Mouse (Mus musculus) gastrocnemius, postnatal 14 days (tissue): ENCODE data around the gene Nup107. TPM values are rescaled to one million over a fixed set of nuclear protein-coding genes. Genes with fewer than 3 reads are reported as not detected.
"Not testable (repeated sequence)": the region's sequence is repeated elsewhere in the genome, so short reads cannot be mapped to it uniquely, and the experiment has no call there.

Source experiments
- DNase-seq: peaks from one replicate; pipeline ENCODE4 v3.0.0; 2021; ENCODE audit warnings: mixed read lengths
- intact Hi-C: fragments of 180-260 bp; cut with DNase I; formaldehyde crosslinking; loops from one replicate; pipeline ENCODE4 v1.15.1; 2025; ENCODE audit warnings: low total_unique reads
- total RNA-seq, 2 experiments: library from RNA; stranded (reverse); gene quantifications; 2 replicates each; pipeline ENCODE4 v1.2.3; 2021

Gene Nup107
- total RNA-seq, 2 experiments from 2014 or later, result 7.0 to 7.6 TPM

DNA sequence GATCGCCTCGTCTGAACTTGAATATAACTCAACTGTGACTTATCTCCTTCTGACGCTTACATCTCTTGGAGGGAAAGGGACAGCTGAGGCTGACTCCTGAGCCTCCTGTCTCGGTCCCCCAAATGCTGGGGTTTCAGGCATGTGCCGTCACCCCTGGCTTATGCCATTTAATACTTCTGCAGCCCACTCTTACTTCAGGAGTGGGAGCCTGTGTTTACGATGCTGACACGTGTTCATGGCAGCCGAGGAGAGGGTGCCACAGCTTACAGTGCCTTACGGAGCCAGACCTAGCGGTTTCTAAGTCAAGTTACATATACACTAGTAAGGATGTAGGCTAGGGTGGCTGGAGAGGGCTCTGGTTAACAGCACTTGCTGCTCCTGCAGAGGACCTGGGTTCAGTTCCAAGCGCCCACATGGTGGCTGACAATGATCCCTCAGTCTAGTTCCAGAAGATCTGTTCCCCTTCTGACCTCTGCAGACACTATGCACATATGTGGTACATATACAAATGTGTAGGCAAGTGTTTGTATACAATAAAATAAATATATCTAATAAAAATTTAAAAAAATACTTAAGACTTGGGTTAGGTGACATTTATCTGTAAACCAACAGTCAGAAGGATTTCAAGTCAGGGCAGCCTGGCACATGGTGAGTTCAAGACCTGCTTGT, 36.6 kb downstream of the Nup107 start:
- intact Hi-C loops, result no loop called here
- DNase-seq, result no peak

DNA sequence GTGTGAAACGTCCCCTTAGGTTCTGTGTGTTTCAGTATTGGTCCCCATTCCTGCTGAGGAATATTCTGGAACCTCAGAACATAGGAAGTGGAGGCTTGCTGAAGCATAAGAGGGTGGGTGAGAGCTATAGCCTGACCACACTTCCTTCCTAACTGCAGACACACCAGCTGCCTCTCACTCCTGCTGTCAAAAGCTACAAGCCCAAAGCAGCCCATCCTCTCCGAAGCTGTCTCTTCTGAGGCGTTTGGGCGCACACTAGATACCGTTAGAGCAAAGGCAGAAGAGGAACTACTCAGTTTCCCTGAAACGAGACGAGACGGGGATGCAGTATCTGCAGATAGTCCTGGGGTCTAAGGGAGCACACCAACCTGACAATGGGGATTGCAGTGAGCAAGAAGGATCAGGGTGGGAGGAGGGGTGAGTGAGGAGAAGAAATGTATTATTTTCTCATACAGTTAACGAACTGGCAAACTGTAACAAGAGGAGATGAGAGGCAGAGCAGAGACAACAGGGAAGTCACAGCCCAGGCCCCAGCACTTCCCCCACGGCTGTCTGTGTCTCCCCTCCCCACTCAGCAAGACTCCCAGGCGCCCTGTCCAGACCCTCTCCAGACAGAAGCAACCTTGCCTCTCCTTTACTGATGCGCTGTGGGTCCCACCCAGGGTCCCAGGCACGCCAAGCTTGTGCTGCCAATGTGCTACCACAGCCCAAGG, 37.3 kb downstream of the Nup107 start:
- intact Hi-C loops, result no loop called here
- DNase-seq, result no peak

DNA sequence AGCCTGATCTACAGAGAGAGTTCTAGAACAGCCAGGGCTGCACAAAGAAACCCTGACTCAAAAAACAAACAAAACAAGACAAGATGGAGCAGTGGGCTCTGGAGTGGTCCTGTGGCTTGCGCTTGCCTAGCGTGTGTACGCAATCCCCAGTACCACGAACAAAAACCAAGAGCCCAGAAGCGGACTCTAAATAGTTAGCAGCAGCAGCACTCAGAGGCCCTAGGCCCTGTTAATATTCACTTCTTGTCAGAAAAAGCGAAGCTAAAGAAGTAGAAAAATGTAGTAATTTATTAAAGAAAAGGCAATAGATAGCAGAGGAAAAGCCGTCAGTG, 37.9 kb downstream of the Nup107 start:
- intact Hi-C loops, result no loop called here
- no peak for DNase-seq

DNA sequence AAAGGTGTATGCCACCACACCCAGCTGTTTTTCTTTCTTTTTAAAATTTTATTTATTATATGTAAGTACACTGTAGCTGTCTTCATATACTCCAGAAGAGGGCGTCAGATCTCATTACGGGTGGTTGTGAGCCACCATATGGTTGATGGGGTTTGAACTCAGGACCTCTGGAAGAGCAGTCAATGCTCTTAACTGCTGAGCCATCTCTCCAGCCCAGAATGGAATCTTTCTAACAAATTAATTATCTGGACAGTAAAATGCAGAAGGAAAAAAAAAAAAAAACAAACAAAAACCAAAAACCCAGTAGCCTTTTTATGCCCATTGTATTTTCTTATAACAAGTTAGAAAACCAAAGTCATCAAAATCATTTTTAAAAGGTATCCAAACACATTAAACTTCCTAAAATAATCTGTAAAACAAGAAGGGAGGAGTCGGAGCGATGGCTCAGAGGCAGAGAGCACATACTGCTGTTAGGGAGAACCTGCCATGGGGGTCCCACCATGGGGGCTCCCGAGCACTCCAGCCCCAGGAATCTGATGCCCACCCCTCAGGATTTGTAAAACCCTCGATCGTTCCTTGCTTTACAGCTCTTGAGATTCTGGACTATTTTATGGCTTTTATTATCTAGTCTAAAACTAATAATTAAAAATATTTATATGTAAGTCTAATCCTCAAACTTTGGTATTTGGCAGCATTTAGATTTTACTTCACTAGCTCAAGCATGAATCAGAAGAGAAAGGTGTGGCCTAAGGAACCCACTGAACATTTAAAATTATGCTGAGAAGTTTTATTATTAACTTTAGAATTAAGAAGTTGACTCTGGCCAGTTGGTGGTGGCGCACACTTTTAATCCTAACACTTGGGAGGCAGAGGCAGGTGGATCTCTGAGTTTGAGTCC, 38.5 kb downstream of the Nup107 start:
- intact Hi-C loops, result no loop called here
- DNase-seq, result no peak

DNA sequence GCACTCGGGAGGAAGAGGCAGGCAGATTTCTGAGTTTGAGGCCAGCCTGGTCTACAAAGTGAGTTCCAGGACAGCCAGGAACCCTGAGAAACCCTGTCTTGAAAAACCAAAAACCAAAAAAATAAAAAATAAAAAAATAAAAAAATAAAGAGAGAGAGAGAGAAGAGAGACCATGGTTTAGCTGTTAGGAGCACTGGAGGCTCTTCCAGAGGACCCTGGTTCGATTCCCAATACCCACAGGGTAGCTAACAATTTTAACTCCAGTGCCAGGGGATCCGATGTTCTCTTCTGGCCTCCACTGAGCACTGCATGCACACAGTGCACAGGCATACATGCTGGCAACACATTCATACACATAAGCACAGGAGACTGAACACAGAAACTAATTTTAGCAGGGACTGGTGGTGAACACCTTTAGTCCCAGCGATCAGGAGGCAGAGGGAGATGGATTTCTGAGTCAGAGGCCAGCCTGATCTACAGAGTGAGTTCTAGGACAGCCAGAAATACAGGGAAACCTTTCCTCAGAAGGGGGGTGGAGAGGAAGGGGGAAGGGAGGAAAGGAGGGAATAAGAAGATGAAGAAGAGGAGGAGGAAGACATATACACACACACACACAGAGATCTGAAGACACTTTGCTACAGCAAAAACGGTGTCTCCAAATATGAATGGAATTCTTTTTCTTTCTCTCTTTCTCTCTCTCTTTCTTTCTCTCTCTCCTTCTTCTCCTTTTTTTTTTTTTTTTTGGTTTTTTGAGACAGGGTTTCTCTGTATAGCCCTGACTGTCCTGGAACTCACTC, 39.5 kb downstream of the Nup107 start:
- DNase-seq, result no peak
- intact Hi-C loops, result no loop called here

DNA sequence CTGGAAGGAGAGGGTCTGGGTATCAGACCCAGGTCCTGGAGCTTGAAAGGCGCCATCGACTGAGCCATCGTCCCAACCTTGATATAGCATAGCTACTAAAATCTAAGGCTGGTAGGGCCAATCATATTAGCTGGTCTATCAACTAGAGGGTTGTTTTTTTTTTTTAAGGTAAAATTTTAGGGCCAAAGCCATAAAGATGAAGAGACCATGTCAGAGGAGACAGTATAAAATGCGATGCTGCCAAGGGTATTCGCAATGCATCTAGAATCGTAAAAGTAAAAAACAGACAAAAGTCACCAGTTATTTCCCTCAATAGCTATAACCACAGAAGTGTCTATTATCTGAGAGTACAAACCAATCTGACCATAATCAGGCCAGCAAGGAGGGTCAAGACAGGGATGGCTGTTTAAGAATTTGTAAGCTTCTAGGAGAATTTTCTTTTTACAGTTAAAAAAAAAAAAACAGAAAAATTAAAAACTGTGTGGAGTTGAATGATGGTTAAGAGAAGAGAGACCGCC, 40.1 kb downstream of the Nup107 start:
- intact Hi-C loops, result no loop called here
- DNase-seq, result no peak

DNA sequence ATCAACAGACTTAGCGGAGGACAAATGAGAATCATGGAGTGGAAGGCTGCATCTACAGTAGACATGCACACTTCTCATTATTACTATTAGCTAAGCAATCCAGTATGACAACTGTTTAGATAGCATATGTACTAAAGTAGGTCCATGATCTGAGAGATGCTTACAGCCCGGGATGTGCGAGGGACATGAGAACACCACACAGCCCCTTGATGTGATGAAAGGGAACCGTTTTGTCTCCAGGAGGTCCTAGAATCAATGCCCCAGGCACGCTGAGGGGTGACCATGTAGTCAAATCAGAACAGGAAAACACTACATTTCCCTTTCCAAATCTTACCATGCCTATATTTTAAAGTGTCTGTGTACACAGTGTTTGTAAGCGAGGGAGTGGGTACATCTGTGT, 40.8 kb downstream of the Nup107 start:
- intact Hi-C loops, result no loop called here
- no peak for DNase-seq

DNA sequence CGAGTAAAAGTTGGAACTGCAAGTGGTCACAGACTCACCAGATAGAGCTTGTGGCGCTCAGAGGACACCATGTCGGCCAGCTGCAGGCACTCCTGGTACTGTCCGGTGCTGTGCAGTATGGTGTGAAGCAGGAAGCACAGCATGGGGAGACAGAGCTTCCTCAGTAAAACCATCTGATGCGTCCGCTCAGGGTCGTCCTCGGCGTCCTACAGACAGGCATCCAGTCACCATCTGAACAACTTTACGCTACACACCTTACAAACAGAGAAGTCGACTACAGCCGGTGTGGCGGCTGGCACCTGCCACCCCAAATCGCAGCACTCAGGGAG, 41.3 kb downstream of the Nup107 start:
- intact Hi-C loops, result no loop called here
- no peak for DNase-seq

DNA sequence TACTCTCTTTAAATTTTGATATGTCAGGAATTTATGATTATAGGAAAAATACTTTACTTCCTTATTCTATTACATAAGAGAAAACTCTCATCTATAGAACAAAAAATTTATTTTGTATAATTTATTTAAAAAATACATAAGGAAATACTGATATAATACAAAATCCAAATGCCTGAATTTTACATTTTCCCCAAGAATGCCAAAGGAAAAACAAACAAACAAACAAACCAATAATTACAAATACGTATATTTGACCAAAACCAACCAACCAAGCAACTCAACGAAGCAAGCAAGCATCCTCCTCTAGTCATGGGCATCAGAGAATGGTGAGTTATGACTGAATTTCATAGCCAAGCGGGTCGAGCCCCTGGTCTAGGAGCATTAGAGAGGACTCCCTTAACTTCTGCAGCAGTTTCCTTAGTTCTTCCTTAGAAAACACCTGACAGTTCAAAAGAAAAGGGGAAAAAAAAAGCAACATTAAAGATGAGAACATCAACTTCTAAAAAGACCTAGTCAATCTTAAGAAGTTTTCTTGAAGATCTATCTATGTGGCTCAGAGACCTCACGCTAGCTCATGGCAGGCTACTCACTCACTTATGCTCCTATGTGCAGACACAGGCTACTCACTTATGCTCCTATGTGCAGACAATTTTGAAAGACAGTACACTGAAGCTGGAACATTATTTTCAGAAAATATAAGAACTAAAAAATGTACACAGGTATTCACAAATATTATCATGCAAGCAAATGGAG, 41.8 kb downstream of the Nup107 start:
- DNase-seq, result no peak
- intact Hi-C loops, result no loop called here

DNA sequence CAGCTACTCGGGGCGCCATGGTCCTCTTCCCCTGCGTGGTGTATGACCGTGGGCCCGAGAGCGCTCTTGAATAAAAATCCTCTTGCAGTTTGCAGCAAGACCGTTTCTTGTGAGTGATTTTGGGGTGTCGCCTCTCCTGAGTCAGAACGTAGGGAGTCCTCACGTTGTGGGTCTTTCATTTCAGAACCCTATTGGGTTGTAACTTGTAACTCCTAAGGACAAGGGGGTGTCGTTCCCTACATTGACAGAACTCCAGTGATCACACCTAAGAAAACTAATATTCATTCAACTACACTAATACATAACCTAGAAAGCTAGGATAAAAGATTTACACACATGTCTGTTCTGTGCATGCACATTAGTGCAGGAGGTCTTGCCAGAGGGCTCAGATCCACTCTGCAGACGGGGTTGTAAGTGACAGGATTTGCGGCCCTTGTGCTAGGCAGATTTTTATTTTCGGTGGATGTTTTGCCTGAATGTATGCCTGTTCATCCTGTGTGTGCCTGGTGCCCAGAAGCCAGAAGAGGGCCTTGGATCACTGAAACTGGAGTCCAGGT, 42.6 kb downstream of the Nup107 start:
- intact Hi-C loops, result no loop called here
- DNase-seq, result no peak

DNA sequence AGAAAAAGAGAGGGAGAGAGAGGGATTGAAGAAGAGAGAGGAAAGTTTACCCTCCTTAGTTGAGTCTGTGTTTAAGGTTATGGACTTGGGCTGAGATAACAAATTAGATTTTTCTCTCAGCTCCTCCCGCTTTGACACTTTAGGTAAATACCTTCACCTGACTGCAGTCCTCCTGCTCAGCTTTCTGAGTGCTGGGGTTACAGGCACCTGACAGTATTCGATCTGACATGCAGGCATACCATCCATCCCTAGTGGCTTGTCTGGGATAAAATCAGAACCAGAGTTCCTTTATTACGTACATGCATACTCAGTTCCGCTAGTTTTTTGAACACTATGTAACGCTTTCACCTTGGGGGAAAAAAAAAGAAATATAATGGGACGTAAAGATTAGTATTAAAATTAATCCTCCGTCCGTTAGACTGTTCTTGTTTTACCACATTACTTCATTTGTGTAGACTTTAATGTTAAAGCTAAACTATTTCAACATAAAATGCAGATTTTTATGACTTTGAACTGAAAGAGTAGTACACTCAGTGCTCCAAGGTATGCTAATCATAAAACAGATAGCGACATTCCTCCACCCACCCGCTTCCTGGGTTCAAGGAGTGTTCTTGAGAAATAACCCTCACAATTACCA, 43.3 kb downstream of the Nup107 start:
- intact Hi-C loops, result no loop called here
- DNase-seq, result no peak

DNA sequence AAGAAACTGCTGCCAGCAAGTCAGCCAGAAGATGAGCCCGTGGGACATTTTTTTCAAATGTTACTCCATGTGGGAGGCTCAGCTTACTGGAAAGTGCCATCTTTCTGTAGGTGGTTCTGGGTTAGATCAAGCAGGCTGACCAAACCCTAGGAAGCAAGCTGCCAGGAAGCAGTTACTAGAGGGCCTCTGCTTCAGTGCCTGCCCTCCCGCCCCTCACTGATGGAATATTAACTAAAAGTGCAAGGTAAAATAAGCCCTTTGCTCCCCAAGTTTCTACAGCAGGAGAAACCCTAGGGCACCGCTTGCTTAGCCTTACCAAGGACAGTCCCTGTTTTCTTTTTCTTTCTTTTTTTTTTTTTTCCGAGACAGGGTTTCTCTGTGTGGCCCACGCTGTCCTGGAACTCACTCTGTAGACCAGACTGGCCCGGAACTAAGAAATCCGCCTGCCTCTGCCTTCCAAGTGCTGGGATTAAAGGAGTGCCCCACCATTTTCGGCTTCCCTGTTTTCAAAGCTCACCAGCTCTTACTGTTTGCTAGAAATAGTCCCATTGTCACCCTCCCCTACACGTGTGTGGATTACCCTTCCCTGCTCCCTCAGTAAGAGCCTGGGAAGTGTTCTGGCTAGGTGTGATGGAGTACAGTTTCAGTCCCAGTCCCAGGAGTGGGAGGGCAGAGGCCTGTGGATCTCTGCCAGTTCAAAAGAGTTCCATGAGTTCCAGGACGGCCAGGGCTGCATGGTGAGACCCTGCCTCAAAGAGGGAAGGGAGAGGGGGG, 44.0 kb downstream of the Nup107 start:
- DNase-seq, result no peak
- intact Hi-C loops, result no loop called here

DNA sequence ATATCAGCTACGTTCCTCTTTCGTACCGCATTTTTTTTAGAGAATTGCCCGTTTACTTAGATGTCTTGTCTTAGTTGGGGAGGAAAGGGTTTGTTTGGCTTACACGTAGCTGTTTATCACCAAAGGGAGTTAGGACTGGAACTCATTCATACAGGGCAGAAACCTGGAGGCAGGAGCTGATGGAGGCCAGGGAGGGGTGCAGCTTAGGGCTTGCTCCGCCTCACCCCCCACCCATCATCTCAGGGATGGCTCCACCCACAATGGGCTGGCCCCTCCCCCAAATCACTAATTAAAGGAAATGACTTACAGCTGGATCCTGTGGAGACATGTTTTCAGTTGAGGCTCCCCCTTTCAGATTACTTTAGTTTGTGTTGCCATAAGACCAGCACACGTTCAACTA, 44.8 kb downstream of the Nup107 start:
- intact Hi-C loops, result no loop called here
- DNase-seq, result no peak

DNA sequence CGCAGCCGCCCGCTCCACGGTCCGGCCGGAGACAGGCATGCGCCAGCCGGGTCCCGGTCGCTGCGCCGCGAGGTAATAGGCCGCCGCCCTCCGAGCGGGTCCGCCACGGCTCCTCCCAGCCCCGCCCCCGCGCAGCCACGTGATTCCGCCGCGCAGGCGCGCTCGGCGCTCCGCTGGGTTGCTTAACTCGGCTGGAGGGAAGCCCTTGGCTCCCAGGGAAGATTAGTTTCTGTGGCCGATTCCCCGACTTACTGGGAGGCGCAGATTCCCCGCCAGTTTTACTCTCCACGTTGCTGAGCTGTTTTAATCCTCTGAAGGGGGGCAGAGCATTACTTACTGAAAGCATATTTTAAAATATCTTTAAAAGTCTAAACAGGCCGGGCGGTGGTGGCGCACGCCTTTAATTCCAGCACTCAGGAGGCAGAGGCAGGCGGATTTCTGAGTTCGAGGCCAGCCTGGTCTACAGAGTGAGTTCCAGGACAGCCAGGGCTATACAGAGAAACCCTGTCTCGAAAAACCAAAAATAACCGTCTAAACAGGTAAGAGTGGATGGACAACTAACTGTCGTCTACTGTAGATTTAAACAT, 46.1 kb downstream of the Nup107 start, which contains the start of gene Slc35e3:
Gene Slc35e3 (minus strand): TSS at position 69 of the 587 bp plus-strand sequence.
- intact Hi-C loops, result no loop called here

DNA sequence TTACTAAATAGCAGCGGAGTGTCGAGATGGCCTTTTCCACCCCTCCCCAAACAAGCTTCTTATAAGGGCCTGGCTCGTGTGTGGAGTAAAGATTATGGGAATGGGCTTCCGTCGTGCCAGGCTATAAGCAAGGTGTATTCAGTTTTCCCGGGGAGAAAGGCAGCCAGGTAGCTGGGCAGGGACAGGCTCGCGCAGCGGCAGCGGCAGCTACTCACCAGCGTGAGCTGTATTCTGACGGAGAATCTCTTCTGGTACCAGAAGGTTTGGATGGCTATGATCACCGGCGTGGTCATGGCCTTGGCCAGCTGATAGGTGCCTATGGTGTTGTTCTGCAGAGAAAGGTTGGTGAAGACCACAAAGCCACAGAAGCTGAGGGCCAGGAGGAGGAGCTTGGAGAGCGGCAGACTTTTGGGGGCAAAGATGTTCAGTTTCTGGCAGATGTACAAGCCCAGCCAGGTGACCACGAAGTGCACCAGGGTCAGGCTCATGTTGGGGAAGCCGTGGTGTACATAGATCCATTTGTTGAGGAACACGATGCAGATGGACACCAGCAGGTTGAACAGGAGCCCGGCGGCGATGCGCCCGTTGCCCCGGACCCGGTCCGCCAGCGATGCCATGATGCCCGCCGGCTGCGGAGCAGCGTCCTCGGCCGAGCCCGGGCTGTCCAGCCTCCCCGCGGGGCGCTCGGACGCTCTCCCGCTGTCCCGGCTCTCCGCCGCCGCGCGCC, 46.8 kb downstream of the Nup107 start:
- intact Hi-C loops, DNase-seq: not testable (repeated sequence)

More for the DNA sequence above, 46.1 kb downstream of the Nup107 start, which contains the start of gene Slc35e3:
- peak; percentile 97 for DNase-seq

DNA sequence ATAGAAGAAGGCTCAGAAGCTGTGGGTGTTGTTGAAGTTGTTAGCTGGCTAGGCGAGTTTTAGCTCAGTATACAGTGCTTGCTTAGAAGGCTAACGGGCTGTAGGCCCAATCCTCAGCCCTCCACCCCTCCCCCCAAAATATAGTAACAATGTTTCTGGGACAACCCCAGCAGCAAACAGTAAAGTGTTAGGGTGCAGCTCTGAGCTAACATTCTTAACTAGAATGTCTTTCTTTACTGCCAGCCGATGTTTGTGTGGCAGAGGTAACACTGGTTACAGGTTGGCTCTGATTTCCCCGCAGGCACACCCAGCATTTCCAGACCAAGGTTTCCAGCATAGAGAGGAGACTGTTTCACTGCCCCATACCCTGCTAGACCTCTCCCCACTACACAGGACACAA, 48.6 kb downstream of the Nup107 start:
- no peak for DNase-seq
- intact Hi-C loops, result no loop called here
